Mouse (Mus musculus) MEL (cell line): ENCODE results near the gene Dlk2. TPM values are rescaled to one million over a fixed set of nuclear protein-coding genes. Genes with fewer than 3 reads are reported as not detected.

ENCODE experiments used
- DNase-seq: peaks from one replicate; pipeline ENCODE4 v3.0.0; 2011; ENCODE audit warnings: low read depth, low spot score
- H3K27ac ChIP-seq: 2 replicates; pipeline ENCODE4 v1.5.1; 2012; ENCODE audit warnings: low read depth, mild to moderate bottlenecking, control low read depth, low read length, moderate library complexity; ENCODE audit not compliant: control insufficient read depth
- H3K27me3 ChIP-seq, 2 experiments: fragments of 150-350 bp in 1 of 2; sonication (generic) in 1 of 2; 2 replicates each; pipeline ENCODE4 v1.6.1; 2012; ENCODE audit warnings: low read length in 2 of 2, mild to moderate bottlenecking in 2 of 2, improper control_type of control experiment in 1 of 2, moderate library complexity in 1 of 2; ENCODE audit not compliant: insufficient read depth in 2 of 2, control insufficient read depth in 1 of 2
- H3K36me3 ChIP-seq, 2 experiments: 2 replicates each; pipeline ENCODE4 v1.6.1; 2012 to 2014; ENCODE audit warnings: low read length in 2 of 2, improper control_type of control experiment in 1 of 2, inconsistent platforms in 1 of 2, mild to moderate bottlenecking in 1 of 2; ENCODE audit not compliant: insufficient read depth in 2 of 2, control insufficient read depth in 1 of 2
- H3K4me1 ChIP-seq, 2 experiments: fragments of 150-350 bp in 1 of 2; sonication (generic) in 1 of 2; 2 replicates each; pipeline ENCODE4 v1.6.1; 2012; ENCODE audit warnings: low read length in 2 of 2, improper control_type of control experiment in 1 of 2, mild to moderate bottlenecking in 1 of 2; ENCODE audit not compliant: insufficient read depth in 2 of 2, control insufficient read depth in 1 of 2
- H3K4me3 ChIP-seq, 2 experiments: fragments of 150-350 bp in 1 of 2; sonication (generic) in 1 of 2; 2 replicates each; pipeline ENCODE4 v1.5.1; 2012; ENCODE audit warnings: low read depth in 2 of 2, low read length in 2 of 2, mild to moderate bottlenecking in 2 of 2, moderate library complexity in 2 of 2, control low read depth in 1 of 2, improper control_type of control experiment in 1 of 2; ENCODE audit not compliant: control insufficient read depth in 1 of 2, insufficient read depth in 1 of 2
- H3K79me2 ChIP-seq: 2 replicates; pipeline ENCODE4 v1.6.1; 2012; ENCODE audit warnings: mild to moderate bottlenecking, low read length, moderate library complexity; ENCODE audit not compliant: control insufficient read depth, poor library complexity, insufficient read depth
- H3K9ac ChIP-seq: 2 replicates; pipeline ENCODE4 v1.6.1; 2012; ENCODE audit warnings: low read depth, mild to moderate bottlenecking, control low read depth, low read length, moderate library complexity; ENCODE audit not compliant: control insufficient read depth, poor library complexity, severe bottlenecking
- H3K9me3 ChIP-seq: fragments of 150-350 bp; sonication (generic); replicated peaks from 2 replicates; pipeline ENCODE4 v1.6.1; 2012; ENCODE audit warnings: mild to moderate bottlenecking, low read length, improper control_type of control experiment, moderate library complexity; ENCODE audit not compliant: insufficient read depth
- CHD1 ChIP-seq: IDR thresholded peaks from 2 replicates; pipeline ENCODE4 v1.6.1; 2012; ENCODE audit warnings: low read depth, mild to moderate bottlenecking, inconsistent platforms, low read length, improper control_type of control experiment
- CTCF ChIP-seq, 3 experiments: IDR thresholded peaks in 2 of 3; conservative IDR thresholded peaks in 1 of 3; 2 replicates each; pipeline ENCODE4 v1.5.1; 2011 to 2012; ENCODE audit warnings: low read length in 3 of 3, low read depth in 2 of 3, mild to moderate bottlenecking in 2 of 3, improper control_type of control experiment in 1 of 3, inconsistent platforms in 1 of 3, mixed read lengths in 1 of 3, moderate library complexity in 1 of 3; ENCODE audit not compliant: control insufficient read depth in 1 of 3, insufficient read depth in 1 of 3, poor library complexity in 1 of 3, severe bottlenecking in 1 of 3
- E2F4 ChIP-seq: IDR thresholded peaks from 2 replicates; pipeline ENCODE4 v1.6.1; 2011; ENCODE audit warnings: low read depth, low read length, improper control_type of control experiment, borderline replicate concordance
- ELF1 ChIP-seq: IDR thresholded peaks from 2 replicates; pipeline ENCODE4 v1.6.1; 2014; ENCODE audit warnings: low read depth, mild to moderate bottlenecking, inconsistent platforms, low read length, improper control_type of control experiment, moderate library complexity
- EP300 ChIP-seq, 2 experiments: IDR thresholded peaks; 2 replicates each; pipeline ENCODE4 v1.6.1; 2011; ENCODE audit warnings: improper control_type of control experiment in 2 of 2, low read length in 2 of 2, low read depth in 1 of 2, mild to moderate bottlenecking in 1 of 2
- ETS1 ChIP-seq: IDR thresholded peaks from 2 replicates; pipeline ENCODE4 v1.6.1; 2012; ENCODE audit warnings: low read depth, mild to moderate bottlenecking, inconsistent platforms, low read length, improper control_type of control experiment, moderate library complexity
- HCFC1 ChIP-seq: IDR thresholded peaks from 2 replicates; pipeline ENCODE4 v1.6.1; 2012; ENCODE audit warnings: low read depth, mild to moderate bottlenecking, inconsistent platforms, low read length, improper control_type of control experiment, moderate library complexity
- JUND ChIP-seq: IDR thresholded peaks from 2 replicates; pipeline ENCODE4 v1.6.1; 2011; ENCODE audit warnings: low read depth, mild to moderate bottlenecking, improper control_type of control experiment, low read length
- KAT2A ChIP-seq: conservative IDR thresholded peaks from 2 replicates; pipeline ENCODE4 v1.6.1; 2012; ENCODE audit warnings: low read depth, low read length, improper control_type of control experiment, inconsistent platforms
- MAFK ChIP-seq: IDR thresholded peaks from 2 replicates; pipeline ENCODE4 v1.6.1; 2011; ENCODE audit warnings: low read depth, mild to moderate bottlenecking, low read length, improper control_type of control experiment, borderline replicate concordance
- MAX ChIP-seq: IDR thresholded peaks from 2 replicates; pipeline ENCODE4 v1.6.1; 2011; ENCODE audit warnings: low read length, improper control_type of control experiment
- MXI1 ChIP-seq: IDR thresholded peaks from 2 replicates; pipeline ENCODE4 v1.6.1; 2011; ENCODE audit warnings: mild to moderate bottlenecking, low read depth, low read length, improper control_type of control experiment
- NELFE ChIP-seq: IDR thresholded peaks from 2 replicates; pipeline ENCODE4 v1.6.1; 2011; ENCODE audit warnings: low read depth, low read length, improper control_type of control experiment
- NRF1 ChIP-seq: IDR thresholded peaks from 2 replicates; pipeline ENCODE4 v1.6.1; 2014; ENCODE audit warnings: low read depth, mild to moderate bottlenecking, inconsistent platforms, low read length, improper control_type of control experiment, moderate library complexity; ENCODE audit not compliant: poor library complexity, insufficient read depth, severe bottlenecking
- POLR2A ChIP-seq, 2 experiments: IDR thresholded peaks; 2 replicates each; pipeline ENCODE4 v1.6.1; 2011 to 2012; ENCODE audit warnings: low read length in 2 of 2, mild to moderate bottlenecking in 2 of 2, control low read depth in 1 of 2, improper control_type of control experiment in 1 of 2, low read depth in 1 of 2, moderate library complexity in 1 of 2; ENCODE audit not compliant: control insufficient read depth in 1 of 2, insufficient read depth in 1 of 2, poor library complexity in 1 of 2
- POLR2AphosphoS2 ChIP-seq: IDR thresholded peaks from 2 replicates; pipeline ENCODE4 v1.6.1; 2011; ENCODE audit warnings: low read length, improper control_type of control experiment
- POLR2AphosphoS5 ChIP-seq: IDR thresholded peaks from 2 replicates; pipeline ENCODE4 v1.6.1; 2012; ENCODE audit warnings: low read depth, borderline replicate concordance, mild to moderate bottlenecking, inconsistent platforms, low read length, moderate library complexity, mixed read lengths
- RCOR1 ChIP-seq: IDR thresholded peaks from 2 replicates; pipeline ENCODE4 v1.6.1; 2012; ENCODE audit warnings: low read depth, mild to moderate bottlenecking, inconsistent platforms, low read length, improper control_type of control experiment
- SIN3A ChIP-seq: IDR thresholded peaks from 2 replicates; pipeline ENCODE4 v1.6.1; 2012; ENCODE audit warnings: low read length, improper control_type of control experiment, inconsistent platforms
- SMC3 ChIP-seq: IDR thresholded peaks from 2 replicates; pipeline ENCODE4 v1.6.1; 2011; ENCODE audit warnings: low read depth, low read length, improper control_type of control experiment
- TBP ChIP-seq: IDR thresholded peaks from 2 replicates; pipeline ENCODE4 v1.8.0; 2011; ENCODE audit warnings: low read depth, low read length, improper control_type of control experiment
- USF1 ChIP-seq: IDR thresholded peaks from 2 replicates; pipeline ENCODE4 v1.6.1; 2014; ENCODE audit warnings: low read depth, mild to moderate bottlenecking, inconsistent platforms, low read length, improper control_type of control experiment, moderate library complexity
- USF2 ChIP-seq, 2 experiments: IDR thresholded peaks; 2 replicates each; pipeline ENCODE4 v1.6.1; 2011 to 2012; ENCODE audit warnings: improper control_type of control experiment in 2 of 2, low read length in 2 of 2, borderline replicate concordance in 1 of 2, inconsistent platforms in 1 of 2, low read depth in 1 of 2, mild to moderate bottlenecking in 1 of 2; ENCODE audit not compliant: insufficient read depth in 1 of 2
- ZMIZ1 ChIP-seq: IDR thresholded peaks from 2 replicates; pipeline ENCODE4 v1.6.1; 2012; ENCODE audit warnings: low read depth, mild to moderate bottlenecking, inconsistent platforms, low read length, improper control_type of control experiment, moderate library complexity
- ZNF384 ChIP-seq: IDR thresholded peaks from 2 replicates; pipeline ENCODE4 v1.6.1; 2012; ENCODE audit warnings: low read depth, mild to moderate bottlenecking, inconsistent platforms, low read length, improper control_type of control experiment
- polyA plus RNA-seq, 2 experiments: library from polyadenylated mRNA; stranded (reverse) in 1 of 2; unstranded in 1 of 2; fragments of >175 nt in 1 of 2; fragments of >200 nt in 1 of 2; gene quantifications; 2 replicates each; pipeline versions ENCODE4 v1.2.1 to v1.2.4; 2012; ENCODE audit warnings: low replicate concordance in 2 of 2, low read depth in 1 of 2; ENCODE audit not compliant: insufficient read length in 2 of 2, insufficient read depth in 1 of 2, missing spikeins in 1 of 2
- total RNA-seq: library from RNA; depleted of rRNA; stranded (reverse); fragments of 300-350 nt; gene quantifications from 2 replicates; pipeline ENCODE4 v1.2.3, GENCODE M21; 2012

Dlk2 gene
- total and polyA plus RNA-seq, 3 experiments, result 0.07 TPM; not detected in 2

DNA sequence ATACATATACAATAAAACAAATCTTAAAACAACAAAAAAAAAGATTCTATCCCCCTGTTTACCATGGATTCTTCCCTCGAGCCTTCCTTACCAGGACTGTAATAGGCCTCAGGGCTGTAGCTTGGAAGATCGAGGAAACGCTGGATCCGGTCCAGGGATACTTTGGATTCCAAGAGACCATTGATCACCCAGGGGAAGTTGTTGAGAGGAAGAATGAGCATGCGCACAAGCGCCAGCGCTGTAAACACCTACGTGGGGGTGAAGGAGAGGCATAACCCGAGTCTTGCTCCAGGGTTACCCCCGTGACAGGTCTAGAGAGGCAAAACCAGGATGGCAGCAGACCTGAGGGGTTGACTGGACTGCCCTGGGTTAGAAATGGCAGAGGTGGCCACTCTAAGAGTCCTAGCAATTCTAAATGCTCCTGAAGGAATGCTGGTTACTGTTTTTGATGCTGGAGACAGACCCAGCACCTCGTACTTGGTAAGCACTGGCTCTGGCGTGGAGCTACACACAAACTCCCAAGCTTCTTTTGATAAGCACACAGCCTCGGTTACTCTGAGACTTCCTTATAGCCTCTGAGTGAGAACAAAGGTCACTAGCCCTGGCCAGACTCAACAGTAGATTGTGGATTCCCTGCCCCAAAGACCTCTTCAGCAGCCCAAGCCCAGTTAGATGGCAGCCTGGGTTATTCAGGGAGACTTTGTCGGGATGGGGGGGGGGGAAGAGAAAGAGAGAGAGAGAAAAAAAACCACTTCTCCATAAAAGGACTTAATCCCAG is 25.0 kb downstream of the Dlk2 start:
- Histone ChIP-seq H3K27me3 (no peaks in the 10 kb centered on the region), H3K4me3 (no peak overlapping the region), H3K27ac (no peak overlapping the region), H3K36me3 (peaks cover 0 to 5% of the 10 kb centered on the region in 2 experiments; a peak in 2 of 4 replicates), H3K4me1 (peaks cover 0 to 4% of the 10 kb centered on the region in 2 experiments; a peak in 2 of 4 replicates), H3K9ac (no peak overlapping the region), H3K9me3 (no peaks in the 10 kb centered on the region), H3K79me2 (no peaks in the 10 kb centered on the region)
- no peak for TF ChIP-seq NELFE
- TF ChIP-seq ZNF384, result no peak
- no peak for TF ChIP-seq POLR2A (IDR thresholded peaks at IDR 0.05; ENCODE audit: control insufficient read depth in 1 of 2, insufficient read depth in 1 of 2, low read depth in 1 of 2, low read length in 2 of 2, poor library complexity in 1 of 2)
- no peak for TF ChIP-seq POLR2AphosphoS2
- no peak for DNase-seq

GRCm38 (mm10) chr17:46327413-46327905 is 30.2 kb downstream of the Dlk2 start:
- Histone ChIP-seq H3K4me1 (peaks cover 4 to 20% of the 10 kb centered on the region in 2 experiments; a peak in 3 of 4 replicates), H3K79me2 (no peaks in the 10 kb centered on the region; the same call in 1 of the 2 replicates), H3K27me3 (no peaks in the 10 kb centered on the region), H3K27ac (peak overlapping the region; percentile 66), H3K9ac (peak overlapping the region; percentile 88), H3K9me3 (no peaks in the 10 kb centered on the region), H3K36me3 (peaks cover 0 to 18% of the 10 kb centered on the region in 2 experiments; a peak in 2 of 4 replicates), H3K4me3 (peak overlapping the region; percentile 60 to 78)
- DNase-seq, result no peak
- TF ChIP-seq USF1 (no peak), CTCF (IDR thresholded peaks at IDR 0.05 in 2 of 3, conservative IDR thresholded peaks at IDR 0.05 in 1 of 3; ENCODE audit: control insufficient read depth in 1 of 3, insufficient read depth in 1 of 3, low read depth in 2 of 3, low read length in 3 of 3, poor library complexity in 1 of 3, severe bottlenecking in 1 of 3) (no peak), ETS1 (no peak), MXI1 (no peak), TBP (no peak), ZNF384 (peak; percentile 82), MAX (no peak), SMC3 (no peak), E2F4 (no peak), ELF1 (no peak), POLR2AphosphoS5 (0 out of 2 replicates have a peak, but pooled peaks have one; percentile 69), JUND (no peak), MAFK (no peak), NELFE (no peak), RCOR1 (no peak), SIN3A (no peak), ZMIZ1 (no peak), EP300 (IDR thresholded peaks at IDR 0.05; ENCODE audit: low read depth in 1 of 2, low read length in 2 of 2) (no peak), CHD1 (no peak), POLR2A (IDR thresholded peaks at IDR 0.05; ENCODE audit: control insufficient read depth in 1 of 2, insufficient read depth in 1 of 2, low read depth in 1 of 2, low read length in 2 of 2, poor library complexity in 1 of 2) (peak in 1 of 2 experiments; percentile 96; a peak in 1 of 4 replicates), NRF1 (no peak), KAT2A (no peak), USF2 (IDR thresholded peaks at IDR 0.05; ENCODE audit: borderline replicate concordance in 1 of 2, insufficient read depth in 1 of 2, low read depth in 1 of 2, low read length in 2 of 2) (no peak), HCFC1 (no peak)
